Mouse (Mus musculus) testis, adult 2 months (tissue): ENCODE data around the gene Reln.

ENCODE experiments used
- CTCF ChIP-seq: fragments of 200-500 bp; IDR thresholded peaks from 2 replicates; pipeline ENCODE4 v1.5.1; 2012; ENCODE audit warnings: low read depth, mild to moderate bottlenecking, inconsistent platforms, low read length, moderate library complexity; ENCODE audit not compliant: control insufficient read depth, insufficient read depth, insufficient replicate concordance
- POLR2A ChIP-seq: fragments of 200-500 bp; IDR thresholded peaks from 2 replicates; pipeline ENCODE4 v1.6.1; 2012; ENCODE audit warnings: low read depth, mild to moderate bottlenecking, inconsistent platforms, low read length, moderate library complexity; ENCODE audit not compliant: control insufficient read depth

- TF ChIP-seq CTCF (no peak), POLR2A (no peak)
These were observed 15.8 kb downstream of the Reln start for GRCm38 (mm10) chr5:22328431-22329359.
